Mouse (Mus musculus) heart, postnatal 10 days (tissue): Measurements from ENCODE around the gene Pde4d. TPM values are rescaled to one million over a fixed set of nuclear protein-coding genes. Genes with fewer than 3 reads are reported as not detected.

ENCODE experiments used
- DNase-seq, 2 experiments: peaks; one replicate each; pipeline ENCODE4 v3.0.0; 2021
- intact Hi-C: fragments of 180-260 bp; cut with DNase I; formaldehyde crosslinking; loops from one replicate; pipeline ENCODE4 v1.15.1; 2025
- total RNA-seq, 2 experiments: library from RNA; stranded (reverse); gene quantifications; 2 replicates each; pipeline ENCODE4 v1.2.3; 2021

Gene Pde4d
- total RNA-seq, 2 experiments from 2014 or later: 42.0 to 50.9 TPM

DNA sequence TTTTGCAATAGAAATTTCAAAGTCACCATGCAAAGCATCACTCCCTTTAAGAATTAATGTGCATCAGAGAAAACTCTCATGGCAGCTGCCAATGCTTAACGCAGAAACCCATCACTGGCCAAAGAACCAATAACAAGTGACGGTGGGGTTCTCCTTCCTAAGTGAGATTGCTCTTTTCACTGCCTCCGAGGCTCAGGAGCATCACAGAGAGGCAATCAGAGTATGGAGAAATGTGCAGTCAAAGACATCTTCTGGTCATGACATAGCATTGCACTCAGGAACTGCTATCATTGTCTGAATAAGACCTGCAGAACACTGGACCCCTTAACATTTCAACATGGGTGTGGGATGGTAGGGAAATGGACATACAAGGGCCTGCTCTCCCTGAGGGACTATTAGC, 892.2 kb downstream of the Pde4d start:
- intact Hi-C loops: loop anchor here (2.0 to 10.0 kb wide), 4 partner anchors 205 to 415 kb away; no protein-coding TSS in a partner anchor

DNA sequence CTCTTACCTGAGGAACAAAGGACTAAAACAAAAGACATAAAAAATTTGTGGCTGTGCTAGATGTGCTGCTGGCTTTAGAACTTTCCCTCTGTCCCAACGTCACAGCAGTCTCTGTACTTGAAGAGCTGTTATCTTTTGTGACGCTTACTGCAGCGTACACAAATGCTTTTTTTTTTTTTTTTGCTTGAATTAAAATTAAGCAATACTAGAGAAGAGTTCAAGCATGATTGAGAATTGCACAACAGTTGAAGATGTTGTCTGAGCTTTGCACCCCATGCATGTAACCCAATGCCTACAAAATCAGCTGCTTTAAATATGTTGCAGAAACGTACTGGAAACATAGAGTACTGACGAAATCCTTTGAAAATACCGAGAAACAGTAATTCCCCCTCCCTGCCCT, 892.7 kb downstream of the Pde4d start:
- intact Hi-C loops: loop anchor here (2.0 to 10.0 kb wide), 4 partner anchors 204 to 415 kb away; no protein-coding TSS in a partner anchor
- DNase-seq: no peak

More for the DNA sequence above, 892.2 kb downstream of the Pde4d start:
- DNase-seq: no peak

DNA sequence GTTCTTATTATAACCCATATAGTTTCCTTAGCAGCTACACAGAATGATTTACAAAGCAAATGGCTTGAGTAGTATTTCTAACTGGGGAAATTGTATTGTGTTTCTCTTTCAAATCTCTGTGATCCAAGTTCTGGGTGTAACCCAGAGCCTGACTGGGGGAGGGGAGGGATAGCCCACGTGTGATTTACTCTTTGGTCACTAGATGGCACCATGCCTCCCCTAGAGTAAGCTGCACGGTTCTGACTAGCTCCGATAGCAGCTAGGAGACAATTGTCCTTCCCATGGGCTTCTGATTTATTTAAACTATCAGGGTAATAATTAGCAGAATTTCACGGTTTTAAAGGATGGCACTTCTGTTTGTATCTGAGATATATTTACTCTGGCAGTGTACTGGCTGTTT, 893.8 kb downstream of the Pde4d start:
- DNase-seq: peak; percentile 80 to 86
- intact Hi-C loops: loop anchor here (1.0 to 10.0 kb wide), 6 partner anchors 114 to 414 kb away; no protein-coding TSS in a partner anchor

DNA sequence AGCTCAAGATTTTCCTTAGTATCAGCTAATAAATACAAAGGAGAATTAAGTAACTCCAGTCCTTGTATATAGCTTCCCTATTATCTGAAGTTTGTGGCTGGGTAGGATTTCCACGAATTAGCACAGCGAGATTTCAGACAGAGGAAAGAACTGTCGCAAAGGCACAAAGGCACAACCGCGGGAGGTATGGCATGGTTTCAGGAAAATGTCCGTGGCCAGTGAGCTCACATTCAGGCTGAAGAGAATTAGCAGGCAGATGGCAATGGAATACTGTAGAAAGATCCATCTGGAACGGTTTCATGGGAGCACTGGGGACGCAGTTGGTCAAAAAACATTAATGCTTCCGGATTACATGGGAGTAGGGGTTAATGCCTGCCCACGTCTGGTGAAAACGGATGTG, 898.0 kb downstream of the Pde4d start:
- peak in 1 of 2 experiments; percentile 12 for DNase-seq
- intact Hi-C loops: loop anchor here (10.0 kb wide), 1 partner anchor 387 kb away; no protein-coding TSS in a partner anchor

DNA sequence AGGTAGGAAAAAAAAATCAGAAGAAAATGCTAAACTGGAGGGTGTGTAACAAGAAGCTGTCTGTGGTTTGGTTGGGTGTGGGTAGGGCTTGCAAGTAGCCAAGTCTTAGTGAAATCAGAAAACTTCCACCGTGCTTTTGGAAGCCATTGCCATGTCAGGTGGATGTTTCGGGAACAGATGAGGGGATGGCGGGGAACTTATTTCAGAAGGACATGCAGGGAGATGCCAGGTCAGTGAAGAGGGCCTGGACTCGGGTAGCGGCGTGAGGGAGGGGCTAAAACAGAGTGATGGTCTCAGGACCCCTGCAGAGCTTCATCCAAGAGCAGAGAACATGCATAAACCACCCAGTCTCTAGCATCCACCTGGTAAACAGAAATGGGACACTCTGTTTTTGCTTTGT, 898.6 kb downstream of the Pde4d start:
- intact Hi-C loops: loop anchor here (10.0 kb wide), 1 partner anchor 386 kb away; no protein-coding TSS in a partner anchor
- no peak for DNase-seq

DNA sequence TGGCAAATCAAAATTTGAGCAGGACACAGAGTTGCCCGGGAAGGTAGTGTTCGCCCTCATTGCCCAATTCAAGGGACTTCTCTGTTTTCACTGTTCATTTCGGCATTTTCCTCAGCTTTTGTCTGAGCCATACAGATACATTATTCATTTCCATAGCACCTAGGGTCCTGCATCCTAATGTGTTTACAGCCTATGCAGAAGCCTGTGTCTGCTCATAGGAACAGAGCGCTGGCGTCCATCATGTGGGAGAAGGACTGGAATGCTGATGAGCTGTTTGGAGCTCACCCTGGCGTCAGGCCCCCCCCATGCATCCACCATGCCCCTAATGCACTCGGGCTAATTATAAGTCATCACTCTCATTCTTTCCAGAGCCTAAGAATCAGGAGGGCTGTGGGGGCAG, 900.4 kb downstream of the Pde4d start:
- intact Hi-C loops: no loop called here
- DNase-seq: no peak

DNA sequence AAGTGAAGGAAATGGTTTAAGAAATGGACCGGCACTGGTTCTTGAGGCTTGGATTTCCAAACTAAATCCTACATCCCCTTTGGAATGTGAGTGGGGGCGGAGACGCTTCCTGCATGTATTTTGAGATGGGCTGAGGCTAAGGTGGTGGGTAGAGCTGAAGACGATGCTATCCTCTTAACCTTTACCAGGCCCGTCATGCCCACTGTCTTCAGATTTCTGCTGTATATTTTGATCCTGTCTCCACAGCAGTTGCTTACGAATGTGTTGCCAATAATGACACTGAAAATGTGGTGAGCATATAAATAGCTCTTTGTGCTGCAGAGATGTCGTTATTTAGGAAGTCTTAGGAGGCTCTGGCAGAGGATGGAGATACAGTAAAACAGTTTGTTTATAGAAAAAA, 904.3 kb downstream of the Pde4d start:
- intact Hi-C loops: no loop called here
- no peak for DNase-seq

DNA sequence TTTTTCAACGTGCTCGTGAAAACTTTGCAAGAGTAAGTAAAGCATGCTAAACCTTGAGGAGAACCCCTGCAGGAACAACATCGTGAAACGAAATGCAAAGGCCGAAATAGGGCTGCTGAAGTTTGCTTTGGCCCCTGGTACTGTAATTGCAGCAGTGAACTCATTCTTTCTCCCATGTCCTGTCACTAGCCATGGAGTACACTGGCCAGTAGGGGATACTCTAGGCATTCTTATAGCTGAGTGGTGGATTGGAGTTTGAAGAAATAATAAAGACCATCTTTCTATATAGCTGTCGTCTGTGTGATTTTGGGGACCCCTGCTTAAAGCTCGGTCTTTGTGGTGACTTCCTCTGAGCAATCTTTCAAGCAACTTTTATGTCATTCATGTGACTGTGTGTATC, 906.5 kb downstream of the Pde4d start:
- intact Hi-C loops: loop anchor here (2.0 kb wide), 1 partner anchor 191 kb away; no protein-coding TSS in a partner anchor
- DNase-seq: peak; percentile 18 to 22

DNA sequence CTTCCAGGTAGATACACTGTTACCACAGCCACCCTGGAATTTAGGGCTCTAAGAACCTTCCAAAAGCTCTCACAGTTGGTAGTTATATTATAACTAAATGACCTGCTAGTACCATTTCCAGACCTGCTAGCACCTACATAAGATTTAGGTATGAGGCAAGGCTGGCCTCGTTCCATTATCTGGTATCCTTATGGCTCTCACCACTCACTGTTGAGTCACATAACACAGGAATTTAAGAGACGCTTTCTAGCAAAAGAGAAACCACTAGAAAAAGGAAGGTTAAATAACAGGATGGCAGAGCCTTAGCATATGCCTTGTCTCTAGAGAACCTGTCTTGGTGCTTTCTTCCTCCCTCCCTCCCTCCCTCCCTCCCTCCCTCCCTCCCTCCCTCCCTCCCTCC, 910.2 kb downstream of the Pde4d start:
- DNase-seq: no peak
- intact Hi-C loops: no loop called here

DNA sequence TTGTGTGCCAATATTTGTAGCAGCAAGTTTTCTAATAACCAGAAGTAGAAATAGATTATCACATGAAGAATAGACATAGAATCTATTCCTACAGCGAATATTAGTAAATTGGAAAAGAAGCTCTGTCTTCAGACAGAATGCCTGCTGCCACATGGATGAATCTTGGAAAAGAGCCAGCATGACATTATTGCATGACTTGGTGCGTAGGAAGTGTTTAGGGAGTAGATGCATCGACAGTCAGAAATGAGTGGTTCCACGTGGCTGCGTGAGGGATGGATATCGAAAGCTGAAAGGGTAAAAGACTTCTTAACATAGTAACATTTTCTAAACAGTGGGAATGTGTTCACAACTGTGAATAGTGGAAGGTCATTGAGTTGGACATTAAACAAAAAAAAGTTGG, 912.6 kb downstream of the Pde4d start:
- DNase-seq: no peak
- intact Hi-C loops: no loop called here

DNA sequence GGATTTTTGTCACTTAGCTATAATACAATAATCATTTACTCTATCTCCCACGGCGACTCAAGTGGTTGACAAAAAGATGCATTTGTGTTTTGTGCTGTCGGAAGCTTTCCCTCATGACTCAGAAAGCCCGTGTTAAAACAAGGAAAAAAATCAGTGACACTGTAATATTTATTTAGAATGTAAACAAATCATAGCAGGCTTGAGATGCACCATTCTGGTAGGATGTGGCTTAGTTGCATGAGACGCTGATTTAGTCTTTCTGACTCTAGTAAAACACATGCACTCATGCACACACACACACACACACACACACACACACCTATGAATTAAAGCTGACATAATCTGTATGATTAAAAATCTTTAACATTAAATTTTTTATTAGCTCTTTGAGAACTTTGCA, 924.7 kb downstream of the Pde4d start:
- intact Hi-C loops: no loop called here
- DNase-seq: no peak

DNA sequence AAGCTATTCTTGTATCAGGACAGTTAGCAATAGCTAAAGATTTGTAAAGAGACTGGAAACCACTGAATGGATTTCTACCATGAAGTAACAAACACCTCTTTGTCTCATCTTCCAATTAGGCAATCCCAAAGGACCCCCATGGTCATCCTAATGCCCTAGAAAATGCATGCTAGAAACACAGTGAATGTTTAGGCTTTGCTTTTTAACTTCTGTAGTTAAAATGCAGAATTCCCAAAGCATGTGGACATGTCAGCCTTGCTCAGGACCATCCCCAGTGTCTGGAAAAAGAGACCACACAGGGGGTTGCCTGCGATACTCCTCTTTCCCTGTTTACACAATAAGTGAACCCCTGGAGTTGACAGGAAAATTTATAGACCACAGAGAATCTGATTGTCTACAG, 926.9 kb downstream of the Pde4d start:
- intact Hi-C loops: no loop called here
- DNase-seq: no peak

DNA sequence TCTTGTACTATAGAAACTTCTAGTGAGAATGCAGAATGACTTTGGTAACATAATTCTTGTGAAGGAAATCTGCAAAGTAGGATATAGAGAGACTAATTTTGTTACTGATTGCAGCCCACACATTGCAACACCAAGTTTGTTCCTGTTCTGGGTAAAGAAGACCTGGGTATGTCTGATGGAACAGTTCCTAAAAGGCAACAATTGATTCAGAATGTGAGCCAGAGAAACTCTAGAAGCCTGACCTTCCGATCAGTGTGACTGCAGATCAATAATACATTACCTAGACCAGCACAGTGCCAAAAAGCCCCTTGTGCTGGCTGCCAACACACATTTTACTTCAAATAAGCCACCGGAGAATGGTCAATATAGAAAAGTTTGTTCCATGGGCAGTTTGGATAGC, 930.4 kb downstream of the Pde4d start:
- intact Hi-C loops: no loop called here
- no peak for DNase-seq

DNA sequence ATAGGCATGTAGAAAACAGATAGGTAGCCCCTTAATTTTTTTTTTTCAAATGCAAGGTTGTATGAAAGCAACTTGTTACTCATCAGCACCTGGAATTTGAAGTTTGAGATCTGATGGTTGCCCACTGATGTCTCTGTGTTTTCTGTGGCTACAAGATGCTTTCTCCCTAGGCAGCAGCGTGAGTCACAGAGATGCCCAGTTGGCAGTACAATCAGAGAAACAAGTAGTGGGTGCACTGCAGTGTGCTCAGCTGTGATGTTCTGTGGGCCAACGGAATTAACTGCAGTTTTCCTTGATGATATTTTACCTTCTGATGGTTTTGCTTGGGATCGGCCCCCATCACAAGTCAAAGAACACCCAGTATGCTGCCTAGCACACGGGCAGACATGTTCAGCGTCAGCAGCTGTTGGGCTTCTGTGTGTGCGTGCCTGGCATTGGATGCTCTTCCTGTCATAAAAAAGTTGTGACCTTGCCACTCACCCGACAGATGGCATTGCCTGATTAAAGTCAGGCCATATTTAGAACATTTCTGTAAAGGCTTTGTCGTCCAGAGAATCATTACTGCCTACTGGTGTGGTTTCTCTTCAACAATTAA, 939.0 kb downstream of the Pde4d start:
- intact Hi-C loops: no loop called here
- DNase-seq: no peak

DNA sequence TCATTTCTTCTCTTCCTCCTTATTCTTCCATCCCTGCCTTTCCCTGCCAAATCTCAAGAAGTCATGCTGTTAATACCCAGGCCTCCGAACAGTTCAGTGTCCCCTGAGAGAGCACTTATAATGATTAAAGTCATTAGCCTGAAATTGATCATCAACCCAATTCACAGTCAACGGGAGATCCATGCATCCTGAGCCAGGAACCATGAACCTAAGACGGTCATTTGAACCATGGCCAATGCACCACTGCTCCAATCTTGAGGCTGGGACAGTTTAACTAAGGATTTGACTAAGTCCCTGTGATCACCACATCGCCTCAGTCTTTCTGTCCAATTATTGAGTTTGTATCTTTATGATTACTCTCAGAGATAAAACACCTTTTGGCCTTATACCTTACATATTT, 952.6 kb downstream of the Pde4d start:
- intact Hi-C loops: no loop called here
- DNase-seq: no peak

DNA sequence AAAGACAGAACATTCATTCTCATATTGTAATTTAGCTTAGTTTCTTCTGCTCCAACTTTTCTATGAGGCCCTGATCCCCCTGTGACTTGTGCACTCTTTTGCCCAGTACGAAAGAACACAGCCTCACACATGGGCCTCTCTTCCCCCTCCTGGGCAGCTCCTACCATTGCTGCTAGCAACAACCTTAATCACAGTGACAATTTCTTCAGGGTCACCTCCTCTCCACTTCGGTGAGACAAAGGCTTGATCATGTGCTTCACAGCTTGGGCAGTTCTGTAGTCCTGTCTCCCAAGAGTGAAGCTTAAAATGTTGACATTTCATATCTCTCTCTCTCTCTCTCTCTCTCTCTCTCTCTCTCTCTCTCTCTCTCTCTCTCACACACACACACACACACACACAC, 953.2 kb downstream of the Pde4d start:
- DNase-seq: no peak
- intact Hi-C loops: no loop called here

DNA sequence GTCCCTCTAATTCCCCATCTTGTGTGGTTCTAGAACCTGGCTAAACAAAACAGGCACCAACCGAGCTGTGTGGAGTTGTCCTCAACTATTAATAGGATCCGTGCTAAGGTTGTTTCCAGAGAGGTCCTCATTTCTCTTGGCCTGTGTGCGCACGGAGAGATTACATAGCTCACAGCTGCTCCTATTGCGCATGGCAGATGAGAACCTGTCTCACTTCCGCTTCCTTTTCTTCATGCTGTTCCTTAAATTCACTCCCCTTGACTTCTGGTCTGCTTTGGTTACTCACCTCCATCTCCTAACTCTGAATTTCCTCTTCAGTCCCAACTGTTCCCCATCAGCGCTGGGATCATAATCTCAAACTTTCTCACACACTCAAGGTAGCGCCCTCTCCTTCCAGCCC, 956.6 kb downstream of the Pde4d start:
- intact Hi-C loops: no loop called here
- peak; percentile 9 to 10 for DNase-seq

DNA sequence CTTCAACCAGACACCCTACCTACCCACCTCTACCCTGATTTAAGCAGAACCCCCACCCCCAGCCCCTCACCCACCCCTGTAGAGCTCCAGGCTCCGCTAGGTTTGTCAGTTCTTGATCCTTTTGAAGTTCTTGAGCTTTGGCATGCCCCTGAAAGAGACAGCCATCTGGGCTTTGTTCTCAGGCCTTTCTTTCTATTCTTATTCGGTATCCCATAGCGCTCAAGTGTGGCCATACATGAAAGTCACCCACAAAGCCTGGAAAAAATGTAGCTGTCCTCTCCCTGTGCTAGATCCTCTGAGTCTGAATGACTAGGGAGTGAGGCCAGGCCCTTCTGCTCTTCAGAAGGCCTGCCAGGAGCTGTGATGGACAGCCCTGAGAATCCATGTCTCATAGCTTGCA, 957.6 kb downstream of the Pde4d start:
- intact Hi-C loops: no loop called here
- DNase-seq: no peak

DNA sequence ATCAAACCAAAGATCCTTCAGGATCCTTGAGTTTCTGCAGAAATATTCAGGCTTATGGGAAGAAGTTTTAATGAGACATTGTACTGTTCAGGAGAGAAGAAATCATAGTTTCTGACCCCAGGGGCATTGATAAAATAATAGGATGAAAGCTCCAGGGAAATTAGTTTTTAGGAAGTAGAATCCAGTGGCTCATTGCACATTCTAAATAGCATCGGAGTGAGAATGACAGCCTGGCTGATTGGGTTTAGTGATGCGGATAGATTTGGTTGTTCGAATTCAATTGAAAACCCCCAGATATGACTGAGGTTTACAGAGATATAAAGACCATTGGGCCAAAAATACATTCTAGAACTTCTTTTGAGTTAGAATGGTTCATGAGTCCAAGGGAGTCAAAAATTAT, 970.7 kb downstream of the Pde4d start:
- no peak for DNase-seq
- intact Hi-C loops: no loop called here

DNA sequence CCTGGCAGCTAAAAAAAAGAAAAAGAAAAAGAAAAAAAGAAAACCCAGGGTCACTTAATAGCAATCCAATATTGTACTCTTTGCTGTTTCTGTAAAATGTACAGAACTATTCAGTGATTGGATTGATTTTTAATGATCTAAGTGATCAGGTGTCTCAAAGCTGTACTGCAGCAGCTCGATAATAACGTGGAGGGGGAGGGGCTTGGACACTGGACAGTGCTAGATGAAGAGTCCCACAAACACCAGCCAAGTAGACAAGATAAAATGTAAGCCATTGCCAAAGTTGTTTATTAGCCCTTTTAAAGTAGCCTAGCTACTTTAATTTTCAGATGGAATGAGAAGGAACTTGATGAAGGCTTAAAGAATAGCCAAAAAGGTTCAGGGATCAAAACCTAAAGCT, 975.2 kb downstream of the Pde4d start:
- intact Hi-C loops: no loop called here
- DNase-seq: no peak

DNA sequence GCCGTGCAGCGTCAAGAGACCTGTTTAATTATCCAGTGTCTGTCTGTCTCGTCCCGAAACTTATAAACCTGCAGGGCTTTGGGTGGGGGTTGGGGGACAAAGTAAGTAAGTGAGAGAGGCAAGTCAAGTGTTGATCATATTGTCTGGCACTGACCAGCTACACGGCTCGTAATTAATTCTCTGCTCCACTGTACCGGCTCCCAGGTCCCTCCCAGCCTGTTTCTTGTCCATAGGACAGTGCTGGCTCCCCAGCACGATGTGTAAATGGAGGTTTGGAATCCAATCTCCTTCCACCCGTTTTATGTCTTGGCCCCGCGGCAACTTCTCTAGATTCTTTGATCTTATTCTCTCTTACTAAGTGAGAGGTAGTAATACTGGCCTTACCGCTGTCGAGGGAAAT, 975.8 kb downstream of the Pde4d start:
- no peak for DNase-seq
- intact Hi-C loops: no loop called here

DNA sequence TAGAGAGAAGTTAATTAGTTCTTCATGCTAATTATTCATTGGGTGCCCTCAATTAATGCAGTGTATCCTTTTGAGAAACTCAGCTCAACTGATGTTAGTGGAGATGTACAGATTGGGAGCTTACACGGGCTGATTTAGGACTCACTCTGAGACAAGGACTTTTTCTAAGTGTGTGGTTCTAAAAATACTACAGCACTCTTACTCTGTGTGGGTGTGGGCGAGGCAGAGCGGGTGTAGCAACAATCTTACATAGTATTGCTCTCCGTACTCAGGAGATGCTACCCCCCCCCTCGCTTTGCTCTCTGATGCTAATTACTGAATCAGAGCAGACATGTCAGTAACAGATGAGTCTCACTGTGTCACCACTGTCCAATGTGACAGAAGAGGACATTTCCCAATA, 976.3 kb downstream of the Pde4d start:
- no peak for DNase-seq
- intact Hi-C loops: no loop called here

DNA sequence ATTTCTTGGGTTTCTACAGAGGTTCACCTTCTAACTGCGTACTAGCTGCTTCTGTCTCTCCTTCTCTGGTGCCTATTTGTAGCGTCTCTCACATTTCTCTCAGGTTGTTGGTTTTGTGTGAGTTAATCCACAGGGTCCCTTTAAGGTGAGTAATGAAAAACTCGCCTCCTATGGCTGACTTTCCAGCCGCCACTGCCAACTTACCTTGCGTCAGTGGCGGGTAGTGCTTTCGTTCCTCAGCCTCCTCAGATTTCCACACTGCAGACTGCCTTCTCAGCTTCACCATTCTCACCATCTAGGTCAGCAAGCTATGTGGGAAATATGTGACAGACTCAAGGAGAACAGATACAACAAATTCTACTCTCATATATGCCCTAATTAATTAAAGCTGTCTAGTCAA, 977.8 kb downstream of the Pde4d start:
- intact Hi-C loops: no loop called here
- no peak for DNase-seq
